Mouse (Mus musculus) embryo, embryonic 11.5 days (tissue): Measurements from ENCODE around the gene Gnb4.
A peak's percentile ranks its signal among the peaks of the same experiment; 100 is the strongest.

Experiments
- DNase-seq: peaks from one replicate; pipeline ENCODE4 v3.0.0-alpha.2; 2012; ENCODE audit warnings: low read depth, low spot score

Gnb4 gene

GRCm38 (mm10) chr3:32616331-32617052 lies at the start of gene Gnb4:
Gene Gnb4 (minus strand): TSS chr3:32616585.
- peak; percentile 67 for DNase-seq

- no peak for DNase-seq
Observed at GRCm38 (mm10) chr3:32661556-32661930, 45.2 kb upstream of the Gnb4 start.

- DNase-seq = no peak
Observed at GRCm38 (mm10) chr3:32660831-32661555, 44.6 kb upstream of the Gnb4 start.

GRCm38 (mm10) chr3:32660276-32660675 lies 43.9 kb upstream of the Gnb4 start:
- DNase-seq = no peak

- DNase-seq = no peak
Observed at GRCm38 (mm10) chr3:32659506-32659905, 43.1 kb upstream of the Gnb4 start.

GRCm38 (mm10) chr3:32658821-32659220 lies 42.4 kb upstream of the Gnb4 start:
- no peak for DNase-seq

GRCm38 (mm10) chr3:32658401-32658800 lies 42.0 kb upstream of the Gnb4 start:
- DNase-seq = no peak

- DNase-seq = no peak
Observed at GRCm38 (mm10) chr3:32656398-32656994, 40.1 kb upstream of the Gnb4 start.

GRCm38 (mm10) chr3:32655994-32656393 lies 39.6 kb upstream of the Gnb4 start:
- no peak for DNase-seq

GRCm38 (mm10) chr3:32652739-32653138 lies 36.4 kb upstream of the Gnb4 start:
- no peak for DNase-seq

GRCm38 (mm10) chr3:32649284-32649683 lies 32.9 kb upstream of the Gnb4 start:
- DNase-seq = no peak

GRCm38 (mm10) chr3:32646918-32647317 lies 30.5 kb upstream of the Gnb4 start:
- no peak for DNase-seq

- DNase-seq = no peak
Observed at GRCm38 (mm10) chr3:32644751-32645150, 28.4 kb upstream of the Gnb4 start.

GRCm38 (mm10) chr3:32642116-32642515 lies 25.7 kb upstream of the Gnb4 start:
- no peak for DNase-seq

- DNase-seq = no peak
Observed at GRCm38 (mm10) chr3:32638240-32638639, 21.9 kb upstream of the Gnb4 start.

- no peak for DNase-seq
Observed at GRCm38 (mm10) chr3:32632760-32633264, 16.4 kb upstream of the Gnb4 start.

- no peak for DNase-seq
Observed at GRCm38 (mm10) chr3:32630210-32630609, 13.8 kb upstream of the Gnb4 start.

GRCm38 (mm10) chr3:32628141-32628540 lies 11.8 kb upstream of the Gnb4 start:
- no peak for DNase-seq

GRCm38 (mm10) chr3:32622106-32622505 lies 5.7 kb upstream of the Gnb4 start:
- DNase-seq = no peak

GRCm38 (mm10) chr3:32621658-32622057 lies 5.3 kb upstream of the Gnb4 start:
- DNase-seq = no peak

GRCm38 (mm10) chr3:32617053-32617642 lies 763 bp upstream of the Gnb4 start:
- peak; percentile 19 for DNase-seq

GRCm38 (mm10) chr3:32616006-32616330 lies 417 bp downstream of the Gnb4 start:
- DNase-seq = no peak
